Mouse (Mus musculus): ENCODE measurements around the gene Cdk14. TPM values are rescaled to one million over a fixed set of nuclear protein-coding genes. Genes with fewer than 3 reads are reported as not detected.
"Not testable (repeated sequence)": the region's sequence is repeated elsewhere in the genome, so short reads cannot be mapped to it uniquely, and the experiment has no call there.

The Cdk14 gene
- polyA plus RNA-seq, 1 experiment from 2014 or later: 21.8 TPM

DNA sequence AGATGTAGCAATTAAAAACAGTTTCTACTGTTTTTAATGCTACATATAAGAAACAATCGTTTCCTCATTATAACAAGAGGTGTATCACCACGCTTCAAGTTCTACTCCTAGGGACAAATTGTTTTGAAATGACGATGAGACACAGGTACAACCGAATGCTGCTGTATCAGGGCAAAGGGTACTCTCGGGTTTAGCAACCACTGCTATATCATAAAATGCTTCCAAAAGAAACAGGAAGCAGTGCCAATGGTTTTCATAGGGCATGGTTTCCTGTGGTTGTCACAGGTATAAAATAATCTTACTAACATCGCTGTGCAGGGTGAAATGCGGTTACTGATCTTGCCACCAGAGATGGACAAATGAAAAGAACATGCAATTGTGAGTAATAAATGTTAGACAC lies 174.9 kb downstream of the Cdk14 start:
- Histone ChIP-seq H3K36me3 (ENCODE audit: control insufficient read depth, insufficient read depth, low read length) (0 out of 2 replicates have a peak, but pooled peaks cover 3% of the 10 kb centered on the region), H3K27me3 (ENCODE audit: control insufficient read depth, insufficient read depth, low read length) (no peaks in the 10 kb centered on the region), H3K9ac (ENCODE audit: low read length) (no peak overlapping the region), H3K4me3 (ENCODE audit: control insufficient read depth in 1 of 2, insufficient read depth in 1 of 2, low read depth in 1 of 2, low read length in 2 of 2) (no peak overlapping the region), H3K27ac (replicated peaks in 1 of 2; ENCODE audit: control insufficient read depth in 1 of 2, insufficient read depth in 1 of 2, low read depth in 2 of 2, low read length in 2 of 2) (no peak overlapping the region), H3K4me1 (ENCODE audit: control insufficient read depth in 2 of 2, insufficient read depth in 2 of 2, low read length in 2 of 2) (0 out of 4 replicates have a peak, but pooled peaks cover 0 to 4% of the 10 kb centered on the region in 2 experiments), H3K4me2 (ENCODE audit: low read length) (no peak overlapping the region), H3K9me3 (ENCODE audit: control insufficient read depth, low read length) (no peaks in the 10 kb centered on the region)
- ATAC-seq (ENCODE audit: insufficient number of reproducible peaks, insufficient read depth, low FRiP score, low read depth): no peak
- WGBS: 88% methylated on average over 7 of the region's 7 CpGs

DNA sequence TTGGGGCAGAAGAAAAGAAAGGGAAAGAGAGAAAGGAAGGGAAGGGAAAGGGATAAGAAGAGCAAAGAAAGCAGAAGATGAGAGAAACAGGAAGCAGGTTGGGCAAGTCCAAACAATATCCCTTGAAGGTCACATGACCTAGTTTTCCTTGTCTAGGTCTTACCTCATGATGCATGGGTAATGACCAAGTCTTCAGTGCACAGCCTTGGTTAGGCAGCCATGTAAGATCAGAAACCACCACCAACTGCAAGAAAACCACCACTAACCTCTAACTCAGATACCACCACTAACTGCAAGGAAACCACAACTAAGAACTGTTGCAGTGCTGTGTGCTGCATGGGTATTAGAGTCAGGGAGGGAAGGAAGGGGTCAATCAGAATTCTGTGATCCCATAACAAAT lies 176.5 kb downstream of the Cdk14 start:
- H3K9me3 ChIP-seq (ENCODE audit: control insufficient read depth, low read length): no peaks in the 10 kb centered on the region
- no peak overlapping the region for H3K27ac ChIP-seq (replicated peaks in 1 of 2; ENCODE audit: control insufficient read depth in 1 of 2, insufficient read depth in 1 of 2, low read depth in 2 of 2, low read length in 2 of 2)
- ATAC-seq (ENCODE audit: insufficient number of reproducible peaks, insufficient read depth, low FRiP score, low read depth): no peak
- 0 out of 2 replicates have a peak, but pooled peaks cover 3% of the 10 kb centered on the region for H3K36me3 ChIP-seq (ENCODE audit: control insufficient read depth, insufficient read depth, low read length)
- no peak overlapping the region for H3K9ac ChIP-seq (ENCODE audit: low read length)
- no peaks in the 10 kb centered on the region for H3K27me3 ChIP-seq (ENCODE audit: control insufficient read depth, insufficient read depth, low read length)
- H3K4me2 ChIP-seq (ENCODE audit: low read length): no peak overlapping the region
- 0 out of 4 replicates have a peak, but pooled peaks cover 0 to 4% of the 10 kb centered on the region in 2 experiments for H3K4me1 ChIP-seq (ENCODE audit: control insufficient read depth in 2 of 2, insufficient read depth in 2 of 2, low read length in 2 of 2)
- H3K4me3 ChIP-seq (ENCODE audit: control insufficient read depth in 1 of 2, insufficient read depth in 1 of 2, low read depth in 1 of 2, low read length in 2 of 2): no peak overlapping the region

DNA sequence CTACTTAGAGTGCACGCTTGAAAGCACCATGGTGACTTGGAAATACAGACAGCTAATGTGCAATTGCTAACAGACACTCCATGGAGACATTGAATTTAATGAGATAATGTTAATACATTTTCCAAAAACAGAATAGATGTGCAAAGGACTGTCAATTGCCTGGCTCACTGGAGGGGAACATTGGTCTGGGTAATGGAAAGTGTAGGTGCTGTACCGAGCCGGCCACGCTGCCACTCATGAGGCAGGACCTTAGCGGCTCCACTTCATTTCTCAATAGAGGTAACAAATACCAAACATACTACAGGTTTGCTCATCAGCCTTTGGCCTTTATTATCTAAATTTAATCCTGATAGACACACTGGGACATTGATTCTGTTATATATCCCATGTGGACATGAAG lies 177.4 kb downstream of the Cdk14 start:
- 77% methylated on average over 5 of the region's 5 CpGs for WGBS
- Histone ChIP-seq H3K4me3 (ENCODE audit: control insufficient read depth in 1 of 2, insufficient read depth in 1 of 2, low read depth in 1 of 2, low read length in 2 of 2) (no peak overlapping the region), H3K9ac (ENCODE audit: low read length) (no peak overlapping the region), H3K4me2 (ENCODE audit: low read length) (no peak overlapping the region), H3K9me3 (ENCODE audit: control insufficient read depth, low read length) (0 out of 2 replicates have a peak, but pooled peaks cover 5% of the 10 kb centered on the region), H3K4me1 (ENCODE audit: control insufficient read depth in 2 of 2, insufficient read depth in 2 of 2, low read length in 2 of 2) (0 out of 4 replicates have a peak, but pooled peaks cover 0 to 4% of the 10 kb centered on the region in 2 experiments), H3K27ac (replicated peaks in 1 of 2; ENCODE audit: control insufficient read depth in 1 of 2, insufficient read depth in 1 of 2, low read depth in 2 of 2, low read length in 2 of 2) (no peak overlapping the region), H3K36me3 (ENCODE audit: control insufficient read depth, insufficient read depth, low read length) (no peaks in the 10 kb centered on the region), H3K27me3 (ENCODE audit: control insufficient read depth, insufficient read depth, low read length) (no peaks in the 10 kb centered on the region)
- ATAC-seq (ENCODE audit: insufficient number of reproducible peaks, insufficient read depth, low FRiP score, low read depth): no peak

DNA sequence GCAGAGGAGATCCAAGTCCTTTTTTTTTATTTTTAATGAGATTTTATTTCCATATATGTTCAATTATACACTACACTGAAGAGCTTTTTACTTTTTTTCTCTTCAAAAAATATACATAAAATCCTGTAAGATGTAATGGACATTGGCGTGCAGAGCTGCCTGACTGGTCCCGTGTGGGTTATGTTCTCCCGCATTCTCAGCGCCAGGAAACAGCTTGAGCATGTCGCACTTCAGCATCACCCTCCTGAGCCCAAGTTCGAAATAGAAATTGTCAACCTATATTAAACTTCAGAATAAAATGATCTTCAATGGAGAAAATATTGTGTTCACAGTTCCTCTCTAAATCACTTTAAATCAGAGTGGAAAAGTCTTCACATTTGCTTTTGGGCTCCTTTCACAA lies 179.0 kb downstream of the Cdk14 start:
- WGBS: 87% methylated on average over 6 of the region's 6 CpGs
- H3K27me3 ChIP-seq (ENCODE audit: control insufficient read depth, insufficient read depth, low read length): no peaks in the 10 kb centered on the region
- H3K9ac ChIP-seq (ENCODE audit: low read length): no peak overlapping the region
- ATAC-seq (ENCODE audit: insufficient number of reproducible peaks, insufficient read depth, low FRiP score, low read depth): no peak
- no peak overlapping the region for H3K27ac ChIP-seq (replicated peaks in 1 of 2; ENCODE audit: control insufficient read depth in 1 of 2, insufficient read depth in 1 of 2, low read depth in 2 of 2, low read length in 2 of 2)
- peaks cover 10% of the 10 kb centered on the region; the same call in 1 of the 2 replicates for H3K9me3 ChIP-seq (ENCODE audit: control insufficient read depth, low read length)
- H3K4me1 ChIP-seq (ENCODE audit: control insufficient read depth in 2 of 2, insufficient read depth in 2 of 2, low read length in 2 of 2): 0 out of 4 replicates have a peak, but pooled peaks cover 0 to 4% of the 10 kb centered on the region in 2 experiments
- no peaks in the 10 kb centered on the region for H3K36me3 ChIP-seq (ENCODE audit: control insufficient read depth, insufficient read depth, low read length)
- H3K4me3 ChIP-seq (ENCODE audit: control insufficient read depth in 1 of 2, insufficient read depth in 1 of 2, low read depth in 1 of 2, low read length in 2 of 2): no peak overlapping the region
- no peak overlapping the region for H3K4me2 ChIP-seq (ENCODE audit: low read length)

DNA sequence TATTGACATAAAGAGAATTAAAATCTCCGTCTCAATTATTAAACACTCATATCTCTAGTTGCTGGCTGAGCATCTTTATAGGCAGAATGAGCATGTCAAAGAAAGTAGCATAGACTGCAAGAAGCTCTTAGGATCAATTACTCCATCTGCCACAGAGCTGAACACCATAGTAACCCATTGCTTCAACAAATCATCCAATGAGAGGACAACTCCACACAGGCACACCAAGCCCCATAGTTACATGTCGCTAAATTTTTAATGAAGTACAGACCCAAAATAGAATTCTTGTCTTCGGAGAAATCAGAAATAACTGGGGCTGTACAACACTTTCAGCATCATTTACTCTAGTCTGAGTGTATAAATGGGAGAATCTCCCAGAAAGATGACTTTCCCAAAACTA lies 180.0 kb downstream of the Cdk14 start:
- WGBS: 93% methylated on average over 3 of the region's 3 CpGs
- H3K27me3 ChIP-seq (ENCODE audit: control insufficient read depth, insufficient read depth, low read length): no peaks in the 10 kb centered on the region

DNA sequence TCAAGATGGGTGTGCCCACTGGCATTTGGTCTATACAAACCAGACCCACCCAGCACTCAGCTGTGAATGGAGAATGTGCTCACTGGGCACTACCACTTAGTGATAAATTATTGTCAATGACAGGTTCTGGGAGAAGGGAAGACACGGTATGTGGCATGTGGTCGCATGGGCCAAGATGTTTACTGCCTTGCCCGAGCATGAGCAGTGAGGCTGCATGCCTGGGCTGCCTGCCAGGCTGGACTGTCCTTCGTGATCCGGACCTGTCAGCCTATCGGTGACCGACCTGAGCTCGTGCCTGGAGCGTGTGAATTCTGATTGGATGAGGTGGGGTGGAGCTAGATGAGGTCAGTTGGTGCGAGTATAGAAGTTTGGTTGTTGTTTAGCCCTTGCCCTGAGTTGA lies 185.2 kb downstream of the Cdk14 start:
- not testable (repeated sequence) for H3K27me3 ChIP-seq (ENCODE audit: control insufficient read depth, insufficient read depth, low read length); H3K27ac ChIP-seq (replicated peaks in 1 of 2; ENCODE audit: control insufficient read depth in 1 of 2, insufficient read depth in 1 of 2, low read depth in 2 of 2, low read length in 2 of 2); H3K36me3 ChIP-seq (ENCODE audit: control insufficient read depth, insufficient read depth, low read length); H3K4me1 ChIP-seq (ENCODE audit: control insufficient read depth in 2 of 2, insufficient read depth in 2 of 2, low read length in 2 of 2); H3K9ac ChIP-seq (ENCODE audit: low read length); H3K4me3 ChIP-seq (ENCODE audit: control insufficient read depth in 1 of 2, insufficient read depth in 1 of 2, low read depth in 1 of 2, low read length in 2 of 2); ATAC-seq (ENCODE audit: insufficient number of reproducible peaks, insufficient read depth, low FRiP score, low read depth); H3K4me2 ChIP-seq (ENCODE audit: low read length)
- 73% methylated on average over 10 of the region's 10 CpGs for WGBS
- peaks cover 10% of the 10 kb centered on the region for H3K9me3 ChIP-seq (ENCODE audit: control insufficient read depth, low read length)

More for the DNA sequence above, 180.0 kb downstream of the Cdk14 start:
- H3K27ac ChIP-seq (replicated peaks in 1 of 2; ENCODE audit: control insufficient read depth in 1 of 2, insufficient read depth in 1 of 2, low read depth in 2 of 2, low read length in 2 of 2): no peak overlapping the region
- H3K9ac ChIP-seq (ENCODE audit: low read length): no peak overlapping the region
- no peak for ATAC-seq (ENCODE audit: insufficient number of reproducible peaks, insufficient read depth, low FRiP score, low read depth)
- no peak overlapping the region for H3K4me3 ChIP-seq (ENCODE audit: control insufficient read depth in 1 of 2, insufficient read depth in 1 of 2, low read depth in 1 of 2, low read length in 2 of 2)
- H3K9me3 ChIP-seq (ENCODE audit: control insufficient read depth, low read length): peaks cover 10% of the 10 kb centered on the region; the same call in 1 of the 2 replicates
- H3K4me2 ChIP-seq (ENCODE audit: low read length): no peak overlapping the region
- H3K36me3 ChIP-seq (ENCODE audit: control insufficient read depth, insufficient read depth, low read length): no peaks in the 10 kb centered on the region
- H3K4me1 ChIP-seq (ENCODE audit: control insufficient read depth in 2 of 2, insufficient read depth in 2 of 2, low read length in 2 of 2): 0 out of 4 replicates have a peak, but pooled peaks cover 0 to 4% of the 10 kb centered on the region in 2 experiments

DNA sequence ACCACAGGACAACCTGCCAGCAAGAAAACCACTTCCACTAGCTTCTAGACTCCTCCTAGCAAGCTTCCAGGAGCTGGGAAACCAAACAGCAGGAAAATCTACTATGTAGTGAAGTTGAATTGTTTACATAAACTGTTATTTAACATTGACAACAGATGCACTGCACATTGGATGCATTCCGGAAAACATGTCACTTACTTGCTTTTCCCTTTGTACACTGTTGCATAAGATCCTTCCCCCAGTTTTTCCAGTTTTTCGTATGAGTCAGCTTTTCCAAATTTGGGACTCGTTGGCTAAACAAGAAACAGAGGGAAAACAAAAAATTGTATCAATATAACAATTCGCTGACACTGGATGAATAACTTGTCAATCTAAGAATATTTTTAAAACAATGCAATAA lies 193.1 kb downstream of the Cdk14 start:
- H3K9me3 ChIP-seq (ENCODE audit: control insufficient read depth, low read length): no peaks in the 10 kb centered on the region; the same call in 1 of the 2 replicates
- H3K27ac ChIP-seq (replicated peaks in 1 of 2; ENCODE audit: control insufficient read depth in 1 of 2, insufficient read depth in 1 of 2, low read depth in 2 of 2, low read length in 2 of 2): no peak overlapping the region
- H3K4me2 ChIP-seq (ENCODE audit: low read length): no peak overlapping the region
- 0 out of 2 replicates have a peak, but pooled peaks cover 4% of the 10 kb centered on the region for H3K36me3 ChIP-seq (ENCODE audit: control insufficient read depth, insufficient read depth, low read length)
- ATAC-seq (ENCODE audit: insufficient number of reproducible peaks, insufficient read depth, low FRiP score, low read depth): no peak
- H3K27me3 ChIP-seq (ENCODE audit: control insufficient read depth, insufficient read depth, low read length): no peaks in the 10 kb centered on the region
- H3K4me3 ChIP-seq (ENCODE audit: control insufficient read depth in 1 of 2, insufficient read depth in 1 of 2, low read depth in 1 of 2, low read length in 2 of 2): no peak overlapping the region
- H3K9ac ChIP-seq (ENCODE audit: low read length): no peak overlapping the region
- 87% methylated on average over 4 of the region's 4 CpGs for WGBS
- no peaks in the 10 kb centered on the region for H3K4me1 ChIP-seq (ENCODE audit: control insufficient read depth in 2 of 2, insufficient read depth in 2 of 2, low read length in 2 of 2)

DNA sequence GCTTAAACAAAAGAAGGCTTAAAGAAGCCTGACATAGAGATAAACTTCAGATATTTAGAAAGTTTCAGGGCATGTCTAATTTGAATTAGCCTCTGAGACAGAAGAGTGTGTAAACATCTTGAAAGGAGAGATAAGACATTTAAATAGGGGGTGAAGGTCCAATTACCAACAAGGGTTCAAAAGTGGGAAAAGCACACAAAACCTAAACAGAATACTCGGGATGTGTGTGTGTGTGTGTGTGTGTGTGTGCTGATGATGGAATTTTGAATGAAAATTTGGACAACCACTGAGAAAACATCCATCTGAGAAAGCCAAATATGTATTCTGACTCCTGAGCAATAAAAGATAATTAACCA lies 208.4 kb downstream of the Cdk14 start:
- WGBS: 31% methylated on average over 1 of the region's 1 CpGs
- H3K4me2 ChIP-seq (ENCODE audit: low read length): peak overlapping the region; percentile 52
- peaks cover 15 to 26% of the 10 kb centered on the region in 2 experiments for H3K4me1 ChIP-seq (ENCODE audit: control insufficient read depth in 2 of 2, insufficient read depth in 2 of 2, low read length in 2 of 2)
- H3K27me3 ChIP-seq (ENCODE audit: control insufficient read depth, insufficient read depth, low read length): no peaks in the 10 kb centered on the region
- peak overlapping the region; percentile 4; the same call in 1 of the 2 replicates for H3K9ac ChIP-seq (ENCODE audit: low read length)
- no peak overlapping the region for H3K4me3 ChIP-seq (ENCODE audit: control insufficient read depth in 1 of 2, insufficient read depth in 1 of 2, low read depth in 1 of 2, low read length in 2 of 2)
- H3K36me3 ChIP-seq (ENCODE audit: control insufficient read depth, insufficient read depth, low read length): no peaks in the 10 kb centered on the region
- H3K27ac ChIP-seq (replicated peaks in 1 of 2; ENCODE audit: control insufficient read depth in 1 of 2, insufficient read depth in 1 of 2, low read depth in 2 of 2, low read length in 2 of 2): peak overlapping the region; percentile 59 to 75
- ATAC-seq (ENCODE audit: insufficient number of reproducible peaks, insufficient read depth, low FRiP score, low read depth): no peak
- no peaks in the 10 kb centered on the region for H3K9me3 ChIP-seq (ENCODE audit: control insufficient read depth, low read length)

Data from heart, embryonic 14.5 days (tissue).